Mouse (Mus musculus): ENCODE measurements around the gene Ppp1r15a. TPM values are rescaled to one million over a fixed set of nuclear protein-coding genes. Genes with fewer than 3 reads are reported as not detected.
A peak's percentile ranks its signal among the peaks of the same experiment; 100 is the strongest.

Ppp1r15a gene
- total and polyA plus RNA-seq, 2 experiments from 2014 or later = 17.4 to 18.7 TPM

DNA sequence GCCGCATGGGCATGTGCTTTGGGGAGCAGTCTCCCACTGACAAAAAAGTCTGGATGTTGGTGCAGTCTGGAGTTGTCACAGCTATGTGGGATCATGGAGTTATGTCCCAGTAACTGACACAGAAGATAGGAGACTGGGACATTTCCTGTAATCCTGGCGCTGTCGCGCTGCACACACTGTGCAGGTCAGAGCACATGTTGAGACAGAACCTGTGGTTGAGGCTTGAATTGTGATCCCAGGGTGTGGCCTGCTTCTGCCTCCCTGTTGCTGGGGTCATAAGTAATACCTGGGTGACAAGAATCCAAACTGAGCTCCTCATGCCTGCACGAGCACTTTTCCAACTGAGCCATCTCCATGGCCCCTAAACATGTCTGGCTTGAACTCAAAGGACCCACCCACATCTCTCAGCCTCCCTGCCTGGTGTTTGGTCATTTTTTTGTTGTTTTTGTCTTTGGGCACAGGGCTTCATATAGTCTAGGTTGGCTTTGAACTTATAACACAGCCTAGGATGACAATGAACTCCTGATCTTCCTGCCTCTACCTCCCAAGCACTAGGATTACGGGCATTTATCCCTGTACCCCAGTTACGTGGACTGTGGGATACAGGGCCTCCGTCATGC lies 33.7 kb downstream of the Ppp1r15a start:
- Histone ChIP-seq H3K27ac (ENCODE audit: low read depth, low read length) (no peak overlapping the region), H3K4me2 (ENCODE audit: low read depth, low read length, poor library complexity, severe bottlenecking) (no peak overlapping the region), H3K9me3 (ENCODE audit: low read length) (no peaks in the 10 kb centered on the region), H3K4me1 (ENCODE audit: insufficient read depth, low read length) (0 out of 2 replicates have a peak, but pooled peaks cover 3% of the 10 kb centered on the region), H3K36me3 (ENCODE audit: insufficient read depth, low read length) (peaks cover 45% of the 10 kb centered on the region), H3K27me3 (ENCODE audit: insufficient read depth, low read length) (no peaks in the 10 kb centered on the region), H3K4me3 (ENCODE audit: low read depth, low read length) (no peak overlapping the region), H3K9ac (replicated peaks; ENCODE audit: low read length, poor library complexity, severe bottlenecking) (no peak overlapping the region)
- 97% methylated on average over 8 of the region's 8 CpGs for WGBS
- ATAC-seq (ENCODE audit: low FRiP score) (no peak), DNase-seq (ENCODE audit: low spot score) (no peak)
- no peak for TF ChIP-seq CTCF (IDR thresholded peaks at IDR 0.05)

DNA sequence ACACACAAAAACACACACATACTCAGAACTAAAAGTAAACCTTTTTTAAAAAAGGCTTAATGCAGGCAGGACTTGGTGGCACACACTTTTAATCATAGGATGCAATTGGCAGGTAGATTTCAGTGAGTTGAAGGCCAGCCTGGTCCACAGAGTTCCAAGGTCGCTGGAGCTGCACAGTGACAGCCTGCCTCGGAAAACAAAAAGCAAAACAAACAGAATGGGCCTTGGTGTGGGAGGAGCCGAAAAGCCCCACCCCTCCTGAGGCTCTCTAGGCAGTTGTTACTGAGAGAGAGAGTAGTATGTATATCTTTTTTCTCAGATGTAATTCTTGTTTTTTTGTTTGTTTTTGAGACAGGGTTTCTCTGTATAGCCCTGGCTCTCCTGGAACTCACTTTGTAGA lies 34.8 kb downstream of the Ppp1r15a start:
- 28% methylated on average over 3 of the region's 3 CpGs for WGBS
- H3K27ac ChIP-seq (ENCODE audit: low read depth, low read length) = no peak overlapping the region
- H3K9me3 ChIP-seq (ENCODE audit: low read length) = no peaks in the 10 kb centered on the region
- no peak overlapping the region for H3K9ac ChIP-seq (replicated peaks; ENCODE audit: low read length, poor library complexity, severe bottlenecking)
- no peak for TF ChIP-seq CTCF (IDR thresholded peaks at IDR 0.05)
- H3K4me1 ChIP-seq (ENCODE audit: insufficient read depth, low read length) = 0 out of 2 replicates have a peak, but pooled peaks cover 3% of the 10 kb centered on the region
- H3K36me3 ChIP-seq (ENCODE audit: insufficient read depth, low read length) = peaks cover 35% of the 10 kb centered on the region
- DNase-seq (ENCODE audit: low spot score) = no peak
- no peaks in the 10 kb centered on the region for H3K27me3 ChIP-seq (ENCODE audit: insufficient read depth, low read length)
- no peak for ATAC-seq (ENCODE audit: low FRiP score)
- H3K4me2 ChIP-seq (ENCODE audit: low read depth, low read length, poor library complexity, severe bottlenecking) = no peak overlapping the region
- no peak overlapping the region for H3K4me3 ChIP-seq (ENCODE audit: low read depth, low read length)

DNA sequence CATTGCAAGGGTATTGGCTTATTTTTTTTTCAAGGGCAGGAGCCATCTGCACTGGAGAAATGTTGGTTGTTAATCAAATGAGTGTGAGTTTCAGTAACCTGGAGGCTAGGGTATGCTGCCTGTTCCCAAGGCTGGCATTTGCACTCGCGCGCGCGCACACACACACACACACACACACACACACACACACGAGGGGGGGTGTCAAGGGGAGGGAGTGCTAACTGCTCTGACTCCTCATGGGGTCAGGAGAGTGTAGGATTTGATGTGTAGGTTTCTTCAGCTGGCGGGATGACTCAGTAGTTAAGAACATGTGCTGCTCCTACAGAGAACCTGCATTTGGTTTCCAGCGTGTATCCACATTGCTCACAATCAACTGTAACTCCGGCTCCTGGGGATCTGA lies 35.2 kb downstream of the Ppp1r15a start:
- ATAC-seq (ENCODE audit: low FRiP score) (no peak), DNase-seq (ENCODE audit: low spot score) (no peak)
- Histone ChIP-seq H3K9ac (replicated peaks; ENCODE audit: low read length, poor library complexity, severe bottlenecking) (no peak overlapping the region), H3K9me3 (ENCODE audit: low read length) (no peaks in the 10 kb centered on the region), H3K36me3 (ENCODE audit: insufficient read depth, low read length) (peaks cover 31% of the 10 kb centered on the region), H3K27me3 (ENCODE audit: insufficient read depth, low read length) (no peaks in the 10 kb centered on the region), H3K4me3 (ENCODE audit: low read depth, low read length) (no peak overlapping the region), H3K4me1 (ENCODE audit: insufficient read depth, low read length) (0 out of 2 replicates have a peak, but pooled peaks cover 3% of the 10 kb centered on the region), H3K27ac (ENCODE audit: low read depth, low read length) (no peak overlapping the region), H3K4me2 (ENCODE audit: low read depth, low read length, poor library complexity, severe bottlenecking) (no peak overlapping the region)
- TF ChIP-seq CTCF (IDR thresholded peaks at IDR 0.05) = no peak
- 52% methylated on average over 9 of the region's 9 CpGs for WGBS

DNA sequence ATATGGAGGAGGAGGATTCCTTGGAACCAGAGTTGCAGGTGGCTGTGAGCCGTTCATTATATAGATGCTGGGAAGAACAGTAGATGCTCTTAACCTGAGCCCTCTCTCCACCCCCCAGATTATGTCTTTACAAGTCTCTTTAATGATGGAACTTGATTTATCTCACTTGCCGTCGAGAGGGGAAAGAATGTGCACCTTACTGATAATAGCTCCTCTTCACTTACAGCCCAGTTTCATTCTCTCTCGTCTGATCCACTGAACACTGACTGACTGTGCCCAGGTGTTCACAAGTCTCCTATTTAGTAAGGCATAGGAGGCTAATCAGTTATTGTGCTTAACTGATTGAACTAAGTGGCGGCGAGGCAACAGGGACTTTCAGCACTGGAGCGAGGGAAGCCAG lies 36.5 kb downstream of the Ppp1r15a start:
- Histone ChIP-seq H3K9me3 (ENCODE audit: low read length) (no peaks in the 10 kb centered on the region), H3K36me3 (ENCODE audit: insufficient read depth, low read length) (peaks cover 21% of the 10 kb centered on the region), H3K27ac (ENCODE audit: low read depth, low read length) (no peak overlapping the region), H3K4me2 (ENCODE audit: low read depth, low read length, poor library complexity, severe bottlenecking) (no peak overlapping the region), H3K9ac (replicated peaks; ENCODE audit: low read length, poor library complexity, severe bottlenecking) (no peak overlapping the region), H3K4me3 (ENCODE audit: low read depth, low read length) (no peak overlapping the region), H3K27me3 (ENCODE audit: insufficient read depth, low read length) (no peaks in the 10 kb centered on the region), H3K4me1 (ENCODE audit: insufficient read depth, low read length) (0 out of 2 replicates have a peak, but pooled peaks cover 3% of the 10 kb centered on the region)
- 84% methylated on average over 7 of the region's 7 CpGs for WGBS
- TF ChIP-seq CTCF (IDR thresholded peaks at IDR 0.05) = no peak
- ATAC-seq (ENCODE audit: low FRiP score) (no peak), DNase-seq (ENCODE audit: low spot score) (no peak)

DNA sequence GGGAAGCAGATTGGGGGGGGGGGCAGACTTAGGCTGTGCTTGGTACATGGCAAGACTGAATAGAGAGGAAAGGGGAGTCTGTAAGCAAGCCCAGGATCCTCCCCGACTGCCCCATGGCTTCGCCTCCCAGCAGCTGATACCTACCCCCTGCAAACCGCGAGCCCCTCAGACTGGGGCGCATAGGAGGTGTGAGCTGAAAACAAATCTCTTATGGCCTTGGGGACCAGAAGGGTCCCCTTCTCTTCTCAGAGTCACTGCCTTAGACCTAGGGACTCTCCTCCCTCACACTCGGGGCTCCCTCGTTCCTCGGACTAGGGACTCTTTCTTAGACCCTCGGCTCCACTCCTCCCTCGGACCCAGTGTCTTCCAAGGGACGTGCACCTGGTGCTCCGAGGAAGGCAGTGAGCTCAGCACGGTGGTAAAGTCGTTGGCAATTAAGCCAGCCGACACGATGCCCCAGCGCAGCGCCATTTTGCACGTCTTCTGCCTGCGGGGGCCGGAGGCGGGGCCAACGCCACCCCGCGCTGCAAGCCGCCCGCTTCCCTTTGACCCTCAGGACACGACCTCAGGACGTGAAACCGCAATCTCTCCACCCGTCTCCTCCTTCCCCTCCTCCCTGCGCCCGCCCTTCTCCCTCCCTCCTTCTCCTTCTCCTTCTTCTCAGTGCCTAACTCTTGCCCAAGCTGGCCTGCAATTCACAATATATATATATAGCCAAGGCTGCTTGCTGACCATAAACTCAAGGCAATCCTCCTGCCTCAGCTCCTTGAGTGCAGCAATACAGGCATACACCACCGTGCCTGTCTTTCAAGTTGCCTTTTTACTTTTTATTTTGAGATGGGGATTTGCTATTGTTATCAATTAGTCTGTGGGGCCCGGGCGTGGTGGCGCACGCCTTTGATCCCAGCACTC lies 37.5 kb downstream of the Ppp1r15a start, which contains the start of gene Dhdh:
TSS of gene Dhdh (minus strand) at position 513 of the 912 bp plus-strand sequence.
- H3K4me1 ChIP-seq (ENCODE audit: insufficient read depth, low read length) = 0 out of 2 replicates have a peak, but pooled peaks cover 3% of the 10 kb centered on the region
- no peak for TF ChIP-seq CTCF (IDR thresholded peaks at IDR 0.05)
- peak within 1 kb of the TSS; percentile 63 for H3K9ac ChIP-seq (replicated peaks; ENCODE audit: low read length, poor library complexity, severe bottlenecking)
- peak within 1 kb of the TSS; percentile 90 for H3K27ac ChIP-seq (ENCODE audit: low read depth, low read length)
- H3K27me3 ChIP-seq (ENCODE audit: insufficient read depth, low read length) = no peaks in the 10 kb centered on the region
- H3K36me3 ChIP-seq (ENCODE audit: insufficient read depth, low read length) = peaks cover 10% of the 10 kb centered on the region
- 10% methylated on average over 32 of the region's 38 CpGs for WGBS
- peak; percentile 61 for DNase-seq (ENCODE audit: low spot score)
- peak within 1 kb of the TSS; percentile 37 for H3K4me3 ChIP-seq (ENCODE audit: low read depth, low read length)
- H3K9me3 ChIP-seq (ENCODE audit: low read length) = no peaks in the 10 kb centered on the region
- H3K4me2 ChIP-seq (ENCODE audit: low read depth, low read length, poor library complexity, severe bottlenecking) = peak within 1 kb of the TSS; percentile 67
- ATAC-seq (ENCODE audit: low FRiP score) = peak; percentile 67
